Mouse (Mus musculus) ES-E14 (cell line): Measurements from ENCODE around the gene Cactin.

Experiments
- HCFC1 ChIP-seq: IDR thresholded peaks from 2 replicates; pipeline ENCODE4 v1.6.1; 2012; ENCODE audit warnings: low read length, inconsistent platforms, borderline replicate concordance; ENCODE audit not compliant: insufficient read depth
- MAFK ChIP-seq: IDR thresholded peaks from 2 replicates; pipeline ENCODE4 v1.6.1; 2014; ENCODE audit warnings: mild to moderate bottlenecking, low read depth, low read length, inconsistent platforms; ENCODE audit not compliant: insufficient read depth
- ZC3H11A ChIP-seq: IDR thresholded peaks from 2 replicates; pipeline ENCODE4 v1.6.1; 2012; ENCODE audit warnings: low read depth, mild to moderate bottlenecking, inconsistent platforms, low read length, borderline replicate concordance

GRCm38 (mm10) chr10:81365672-81366476 is 45.0 kb downstream of the Cactin start, which contains the start of gene 4930404N11Rik:
- TF ChIP-seq HCFC1, result no peak
- TF ChIP-seq ZC3H11A, result no peak
- no peak for TF ChIP-seq MAFK
